Comparison of ENCODE assay signal across 23 mouse cellular contexts in genomic region chr3:130309277-130309676, GRCm38 (mm10).
DNase-seq lines count a peak whose midpoint lies in the region; ATAC-seq and TF ChIP-seq lines count a peak whose summit lies in the region.
"Had no signal": no experiment of that assay in that cellular context is flagged by ENCODE, and none has a peak within 500 bp of the region (broad histone marks: within the 10 kb centered on the region; RNA-seq: fewer than 3 reads in every experiment).

No protein-coding gene starts in this region.

- no peaks in the 10 kb centered on the region for H3K79me2 ChIP-seq in CH12.LX (replicated peaks; ENCODE audit: control insufficient read depth, extremely low read depth, insufficient read depth, poor library complexity, severe bottlenecking)

- H3K9me3 ChIP-seq in hindbrain, embryonic 13.5 days: no peaks in the 10 kb centered on the region
- H3K9me3 ChIP-seq in hindbrain, embryonic 11.5 days (ENCODE audit: control insufficient read depth, low read length): no peaks in the 10 kb centered on the region
- H3K9me3 ChIP-seq in midbrain, postnatal 0 days (ENCODE audit: low read length): no peaks in the 10 kb centered on the region
- H3K9me3 ChIP-seq in midbrain, embryonic 14.5 days (ENCODE audit: control insufficient read depth, low read length): no peaks in the 10 kb centered on the region
- H3K9me3 ChIP-seq in CH12.LX (replicated peaks; ENCODE audit: low read length): no peaks in the 10 kb centered on the region
- no peaks in the 10 kb centered on the region for H3K9me3 ChIP-seq in neural tube, embryonic 14.5 days (ENCODE audit: control insufficient read depth, low read length)
- H3K9me3 ChIP-seq: embryonic facial prominence, embryonic 10.5 days; embryonic facial prominence, embryonic 12.5 days; forebrain, embryonic 13.5 days; forebrain, embryonic 15.5 days had no signal

- H3K4me3 ChIP-seq in hindbrain, embryonic 13.5 days: no peak overlapping the region
- no peak overlapping the region for H3K4me3 ChIP-seq in hindbrain, embryonic 11.5 days (ENCODE audit: low read depth, low read length)
- no peak overlapping the region for H3K4me3 ChIP-seq in midbrain, postnatal 0 days (ENCODE audit: low read depth, low read length)
- H3K4me3 ChIP-seq in midbrain, embryonic 14.5 days (replicated peaks; ENCODE audit: low read depth, low read length): no peak overlapping the region
- H3K4me3 ChIP-seq in CH12.LX (replicated peaks in 1 of 3; ENCODE audit: low read depth in 2 of 3, low read length in 2 of 3, poor library complexity in 1 of 3): no peak overlapping the region
- H3K4me3 ChIP-seq in neural tube, embryonic 14.5 days (ENCODE audit: low read depth, low read length): no peak overlapping the region
- H3K4me3 ChIP-seq: embryonic facial prominence, embryonic 10.5 days; embryonic facial prominence, embryonic 12.5 days; forebrain, embryonic 13.5 days; forebrain, embryonic 15.5 days had no signal

- peaks cover 28% of the 10 kb centered on the region for H3K4me1 ChIP-seq in hindbrain, embryonic 13.5 days (replicated peaks)
- no peaks in the 10 kb centered on the region for H3K4me1 ChIP-seq in hindbrain, embryonic 11.5 days (replicated peaks; ENCODE audit: control insufficient read depth, insufficient read depth, low read length)
- H3K4me1 ChIP-seq in midbrain, postnatal 0 days (ENCODE audit: insufficient read depth, low read length): no peaks in the 10 kb centered on the region
- peaks cover 26% of the 10 kb centered on the region; the same call in 1 of the 2 replicates for H3K4me1 ChIP-seq in midbrain, embryonic 14.5 days (ENCODE audit: control insufficient read depth, insufficient read depth, low read length)
- peaks cover 3 to 32% of the 10 kb centered on the region in 2 experiments for H3K4me1 ChIP-seq in CH12.LX (ENCODE audit: control insufficient read depth in 1 of 2, insufficient read depth in 2 of 2)
- H3K4me1 ChIP-seq in neural tube, embryonic 14.5 days (ENCODE audit: control insufficient read depth, insufficient read depth, low read length): peaks cover 3% of the 10 kb centered on the region; the same call in 1 of the 2 replicates

- TF ChIP-seq POLR2A in CH12.LX (IDR thresholded peaks at IDR 0.05; ENCODE audit: low read depth, low read length): no peak

- no peak for TF ChIP-seq RAD21 in CH12.LX (IDR thresholded peaks at IDR 0.05; ENCODE audit: low read depth, low read length)

- no peak overlapping the region for H3K9ac ChIP-seq in hindbrain, embryonic 13.5 days
- no peak overlapping the region for H3K9ac ChIP-seq in hindbrain, embryonic 11.5 days (ENCODE audit: low read depth, low read length)
- H3K9ac ChIP-seq in midbrain, postnatal 0 days (replicated peaks; ENCODE audit: low read length, poor library complexity, severe bottlenecking): no peak overlapping the region
- H3K9ac ChIP-seq in midbrain, embryonic 14.5 days (replicated peaks; ENCODE audit: low read length): no peak overlapping the region
- H3K9ac ChIP-seq in CH12.LX (ENCODE audit: insufficient read depth, low read depth): no peak overlapping the region
- H3K9ac ChIP-seq in neural tube, embryonic 14.5 days (replicated peaks; ENCODE audit: low read depth, low read length): no peak overlapping the region
- H3K9ac ChIP-seq: embryonic facial prominence, embryonic 12.5 days; forebrain, embryonic 13.5 days; forebrain, embryonic 15.5 days had no signal

- no peak overlapping the region for H3K4me2 ChIP-seq in hindbrain, embryonic 13.5 days
- H3K4me2 ChIP-seq in hindbrain, embryonic 11.5 days (replicated peaks; ENCODE audit: low read depth, low read length): no peak overlapping the region
- H3K4me2 ChIP-seq in midbrain, postnatal 0 days (ENCODE audit: low read depth, low read length, poor library complexity, severe bottlenecking): no peak overlapping the region
- H3K4me2 ChIP-seq in midbrain, embryonic 14.5 days (ENCODE audit: low read length): no peak overlapping the region
- H3K4me2 ChIP-seq in CH12.LX (ENCODE audit: insufficient read depth, low read depth, poor library complexity, severe bottlenecking): no peak overlapping the region
- no peak overlapping the region for H3K4me2 ChIP-seq in neural tube, embryonic 14.5 days (ENCODE audit: low read depth, low read length)
- H3K4me2 ChIP-seq: embryonic facial prominence, embryonic 12.5 days; forebrain, embryonic 13.5 days; forebrain, embryonic 15.5 days had no signal

- no peak for DNase-seq in hindbrain, embryonic 11.5 days (ENCODE audit: low spot score)
- peak; percentile 32 for DNase-seq in midbrain, postnatal 0 days (ENCODE audit: low spot score)
- no peak for DNase-seq in midbrain, embryonic 14.5 days
- DNase-seq in CH12.LX (ENCODE audit: extremely low read depth) (peak; percentile 60), liver (no peak)
- no peak for DNase-seq in thymus, postnatal 10 days (ENCODE audit: low spot score in 2 of 2)
- DNase-seq: adrenal gland, adult 8-10 months; adrenal gland, postnatal 14 days; adrenal gland, postnatal 36 days; cerebellum, adult 11-12 months; cerebellum, adult 2 months; cerebellum, adult 9-10 months; cerebellum, postnatal 10 days; cerebellum, postnatal 25 days had no signal

- no peaks in the 10 kb centered on the region for H3K27me3 ChIP-seq in hindbrain, embryonic 13.5 days
- H3K27me3 ChIP-seq in hindbrain, embryonic 11.5 days (ENCODE audit: control insufficient read depth, insufficient read depth, low read length): no peaks in the 10 kb centered on the region
- no peaks in the 10 kb centered on the region for H3K27me3 ChIP-seq in midbrain, postnatal 0 days (ENCODE audit: insufficient read depth, low read length)
- no peaks in the 10 kb centered on the region for H3K27me3 ChIP-seq in midbrain, embryonic 14.5 days (ENCODE audit: control insufficient read depth, insufficient read depth, low read length)
- H3K27me3 ChIP-seq in CH12.LX (replicated peaks): no peaks in the 10 kb centered on the region
- no peaks in the 10 kb centered on the region for H3K27me3 ChIP-seq in neural tube, embryonic 14.5 days (ENCODE audit: control insufficient read depth, insufficient read depth, low read length)
- H3K27me3 ChIP-seq: forebrain, embryonic 13.5 days; forebrain, embryonic 15.5 days; Patski had no signal

- dilution Hi-C loops in CH12.LX (cut with MboI; ENCODE audit: extremely low pct_ligation_motif_present, extremely low pct_unique_long_range_greater_than_20kb, low sequenced_read_pairs): no loop called here

- WGBS in hindbrain, embryonic 13.5 days: 69% methylated on average over 4 of the region's 4 CpGs
- WGBS in hindbrain, embryonic 11.5 days: 84% methylated on average over 4 of the region's 4 CpGs
- WGBS in midbrain, postnatal 0 days: 76% methylated on average over 4 of the region's 4 CpGs
- WGBS in midbrain, embryonic 14.5 days: 66% methylated on average over 4 of the region's 4 CpGs
- 58% methylated on average over 4 of the region's 4 CpGs for WGBS in neural tube, embryonic 14.5 days

- peak overlapping the region; percentile 3; the same call in 1 of the 2 replicates for H3K27ac ChIP-seq in hindbrain, embryonic 13.5 days
- no peak overlapping the region for H3K27ac ChIP-seq in hindbrain, embryonic 11.5 days (ENCODE audit: low read depth, low read length)
- H3K27ac ChIP-seq in midbrain, postnatal 0 days (ENCODE audit: low read depth, low read length): no peak overlapping the region
- H3K27ac ChIP-seq in midbrain, embryonic 14.5 days (replicated peaks; ENCODE audit: low read depth, low read length): no peak overlapping the region
- no peak overlapping the region for H3K27ac ChIP-seq in CH12.LX (ENCODE audit: insufficient read depth, low read depth)
- H3K27ac ChIP-seq in neural tube, embryonic 14.5 days (ENCODE audit: low read depth, low read length): no peak overlapping the region
- H3K27ac ChIP-seq: embryonic facial prominence, embryonic 10.5 days; embryonic facial prominence, embryonic 12.5 days; forebrain, embryonic 13.5 days; forebrain, embryonic 15.5 days had no signal

- no peak for TF ChIP-seq CTCF in midbrain, postnatal 0 days (IDR thresholded peaks at IDR 0.05)
- TF ChIP-seq CTCF in CH12.LX (conservative IDR thresholded peaks at IDR 0.05 in 1 of 2, IDR thresholded peaks at IDR 0.05 in 1 of 2; ENCODE audit: low read depth in 2 of 2, low read length in 2 of 2): no peak

- peak; percentile 73 for TF ChIP-seq EP300 in CH12.LX (IDR thresholded peaks at IDR 0.05; ENCODE audit: low read length)

- no peaks in the 10 kb centered on the region for H3K36me3 ChIP-seq in hindbrain, embryonic 13.5 days
- H3K36me3 ChIP-seq in hindbrain, embryonic 11.5 days (ENCODE audit: control insufficient read depth, insufficient read depth, low read length): no peaks in the 10 kb centered on the region
- H3K36me3 ChIP-seq in midbrain, postnatal 0 days (ENCODE audit: insufficient read depth, low read length): no peaks in the 10 kb centered on the region
- H3K36me3 ChIP-seq in midbrain, embryonic 14.5 days (ENCODE audit: control insufficient read depth, insufficient read depth, low read length): no peaks in the 10 kb centered on the region
- no peaks in the 10 kb centered on the region for H3K36me3 ChIP-seq in CH12.LX (replicated peaks in 1 of 2; ENCODE audit: control insufficient read depth in 1 of 2, insufficient read depth in 1 of 2, low read length in 1 of 2)
- no peaks in the 10 kb centered on the region for H3K36me3 ChIP-seq in neural tube, embryonic 14.5 days (ENCODE audit: control insufficient read depth, insufficient read depth, low read length)
- H3K36me3 ChIP-seq: embryonic facial prominence, embryonic 10.5 days; embryonic facial prominence, embryonic 12.5 days; forebrain, embryonic 15.5 days; G1E had no signal

- no peak for ATAC-seq in hindbrain, embryonic 13.5 days (ENCODE audit: low FRiP score)
- ATAC-seq in hindbrain, embryonic 11.5 days (ENCODE audit: low FRiP score): no peak
- ATAC-seq in midbrain, postnatal 0 days (ENCODE audit: low FRiP score): no peak
- no peak for ATAC-seq in midbrain, embryonic 14.5 days (ENCODE audit: low FRiP score, low TSS enrichment)
- ATAC-seq in neural tube, embryonic 14.5 days (ENCODE audit: low read depth): peak; percentile 65
- ATAC-seq: activated CD4-positive, CD25-positive, alpha-beta regulatory T cell, adult 4 months; forebrain, embryonic 13.5 days; forebrain, embryonic 15.5 days; Patski had no signal

- in situ Hi-C loops in CH12.LX (cut with MboI; ENCODE audit: low pct_ligation_motif_present, low pct_unique_long_range_greater_than_20kb, low sequenced_read_pairs): no loop called here

TF ChIP-seq in CH12.LX, 34 proteins besides CTCF, POLR2A, EP300 and RAD21 (continues in another document):
- TF ChIP-seq MAFK (IDR thresholded peaks at IDR 0.05; ENCODE audit: insufficient replicate concordance, low read length): no peak
- TF ChIP-seq TCF12 (IDR thresholded peaks at IDR 0.05; ENCODE audit: low read depth, low read length): peak; percentile 29; the same call in 1 of the 2 replicates
- TF ChIP-seq MYC (IDR thresholded peaks at IDR 0.05; ENCODE audit: low read depth, low read length): no peak
- TF ChIP-seq CHD1 (IDR thresholded peaks at IDR 0.05; ENCODE audit: low read depth, low read length): no peak
- no peak for TF ChIP-seq ZNF384 (IDR thresholded peaks at IDR 0.05; ENCODE audit: low read depth, low read length)
- no peak for TF ChIP-seq E2F4 (IDR thresholded peaks at IDR 0.05; ENCODE audit: insufficient replicate concordance, low read depth, low read length)
- no peak for TF ChIP-seq HCFC1 (IDR thresholded peaks at IDR 0.05; ENCODE audit: low read depth, low read length)
- TF ChIP-seq MEF2A (IDR thresholded peaks at IDR 0.05; ENCODE audit: borderline replicate concordance, low read depth, low read length): no peak

Comparison
In these comparisons a context has a peak if more than half of its experiments do, and no peak if none do; other contexts are left out.
1. DNase-seq: peak in midbrain, postnatal 0 days (single experiment) and CH12.LX (single experiment); none in hindbrain, embryonic 11.5 days (single experiment), midbrain, embryonic 14.5 days (single experiment), liver (single experiment) and thymus, postnatal 10 days (0 of 2).